Mouse (Mus musculus): ENCODE measurements at regions not wholly inside any gene's neighbourhood (a gene's known extent, or its start where the extent isn't known, plus 50 kb on each side); places are given as distances from the start of the nearest gene placed in this dataset.

DNA sequence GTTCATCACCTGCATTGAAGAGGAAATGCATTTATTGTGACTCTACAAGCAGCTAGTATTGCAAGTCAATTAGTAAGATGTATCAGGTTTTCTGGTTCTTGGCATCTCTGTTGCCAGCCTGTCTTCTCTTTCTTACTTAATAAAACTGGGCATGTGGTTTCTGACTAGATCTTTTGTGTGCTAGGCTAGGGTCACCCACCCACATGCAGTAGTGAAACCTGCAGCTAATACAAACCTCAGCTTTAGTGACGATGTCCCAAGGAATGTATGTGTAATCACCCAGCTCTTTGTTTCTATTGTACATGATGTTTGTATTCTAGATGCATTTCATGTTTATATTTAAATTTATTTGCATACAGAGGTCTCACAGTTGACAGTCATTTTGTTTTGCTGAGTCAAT lies 1526.7 kb downstream of the 4930444P10Rik start:
- DNase-seq = no peak
- intact Hi-C loops (cut with DNase I) = no loop called here

All from heart, postnatal 36 days (tissue).